Mouse (Mus musculus): ENCODE data around the gene Nfam1.

DNA sequence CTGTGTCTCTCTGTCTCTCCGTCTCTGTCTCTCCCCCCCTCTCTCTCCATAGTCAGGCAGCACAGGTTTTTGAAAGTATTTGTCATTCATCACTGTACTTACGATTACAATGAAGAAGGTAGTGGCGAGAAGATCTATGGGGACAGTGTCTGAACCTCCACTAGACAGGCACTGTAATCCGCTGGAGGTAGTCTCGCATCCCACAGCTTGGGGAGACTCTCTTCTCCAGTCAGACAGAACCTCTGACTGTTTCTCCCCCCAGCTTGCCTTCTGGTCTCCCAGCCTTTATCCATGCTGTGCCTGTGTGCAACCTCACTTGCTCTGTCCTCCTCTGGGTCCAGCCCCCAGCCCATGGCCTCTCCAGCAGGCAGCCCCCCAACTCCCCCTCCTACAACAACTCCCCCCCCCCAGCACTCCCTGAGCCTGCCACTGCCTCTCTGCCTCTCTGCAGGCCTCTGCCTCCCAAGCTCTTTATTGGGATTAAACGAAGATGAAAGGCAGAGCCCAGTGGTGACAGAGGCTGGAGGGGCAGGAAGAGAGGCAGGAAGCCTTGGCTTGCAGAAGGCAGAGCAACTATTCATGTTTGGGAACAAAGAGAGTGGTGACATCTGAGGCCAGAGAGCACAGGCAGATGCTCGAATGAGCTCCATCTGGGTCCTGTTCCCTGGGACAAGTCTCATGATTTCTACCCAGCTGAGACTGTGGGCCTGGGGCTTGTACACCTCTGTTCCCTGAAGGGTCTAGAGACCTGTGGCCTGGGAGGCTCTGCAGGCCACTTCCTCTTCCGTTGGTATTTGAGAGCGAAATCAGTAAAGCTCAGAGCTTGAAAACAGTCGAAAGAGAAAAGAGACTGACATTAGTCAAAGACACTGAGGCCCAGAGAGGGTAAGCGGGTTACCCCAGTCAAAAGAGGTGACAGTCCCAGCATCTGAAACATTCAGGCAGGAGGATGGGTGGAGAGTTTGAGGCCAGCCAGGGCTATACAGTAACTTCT is 3.1 kb downstream of the Nfam1 start:
- no peak for TF ChIP-seq POLR2A (IDR thresholded peaks at IDR 0.05; ENCODE audit: control insufficient read depth, extremely low read depth, insufficient read depth, low read length, poor library complexity)
- no peak for TF ChIP-seq CTCF (IDR thresholded peaks at IDR 0.05; ENCODE audit: borderline replicate concordance, control insufficient read depth, extremely low read depth, insufficient read depth, low read length, poor library complexity)

Data from thymus, adult 2 months (tissue).